Mouse (Mus musculus) liver, adult 2 months (tissue): ENCODE data around the gene Gm20662.

ENCODE experiments used
- CTCF ChIP-seq: fragments of 200-500 bp; IDR thresholded peaks from 2 replicates; pipeline ENCODE4 v1.5.1; 2011; ENCODE audit warnings: low read depth, low read length, control low read depth
- POLR2A ChIP-seq: fragments of 200-500 bp; IDR thresholded peaks from 2 replicates; pipeline ENCODE4 v1.6.1; 2011; ENCODE audit warnings: low read length, control low read depth; ENCODE audit not compliant: insufficient read depth; ENCODE audit errors: extremely low read depth

- TF ChIP-seq CTCF (no peak), POLR2A (no peak)
These were observed 58.9 kb downstream of the Gm20662 start for GRCm38 (mm10) chr9:108055061-108055460.
